Mouse (Mus musculus): ENCODE data around the gene Dtd2.
A peak's percentile ranks its signal among the peaks of the same experiment; 100 is the strongest.

- no peak for TF ChIP-seq POLR2A (IDR thresholded peaks at IDR 0.05; ENCODE audit: control insufficient read depth in 1 of 2, insufficient read depth in 1 of 2, low read depth in 1 of 2, low read length in 2 of 2, poor library complexity in 1 of 2)
- no peak for TF ChIP-seq CTCF (IDR thresholded peaks at IDR 0.05 in 2 of 3, conservative IDR thresholded peaks at IDR 0.05 in 1 of 3; ENCODE audit: control insufficient read depth in 1 of 3, insufficient read depth in 1 of 3, low read depth in 2 of 3, low read length in 3 of 3, poor library complexity in 1 of 3, severe bottlenecking in 1 of 3)
- TF ChIP-seq GABPA (IDR thresholded peaks at IDR 0.05; ENCODE audit: low read depth, low read length): no peak
- no peak for TF ChIP-seq NELFE (IDR thresholded peaks at IDR 0.05; ENCODE audit: low read depth, low read length)
- TF ChIP-seq GATA1 (IDR thresholded peaks at IDR 0.05; ENCODE audit: low read depth, low read length): peak; percentile 85
- no peak for TF ChIP-seq ZC3H11A (IDR thresholded peaks at IDR 0.05; ENCODE audit: low read depth, low read length)
- no peak for TF ChIP-seq ZNF384 (IDR thresholded peaks at IDR 0.05; ENCODE audit: low read depth, low read length)
- 0 out of 2 replicates have a peak, but pooled peaks have one; percentile 36 for TF ChIP-seq TCF12 (IDR thresholded peaks at IDR 0.05; ENCODE audit: low read depth, low read length)
Observed at GRCm38 (mm10) chr12:52046371-52046770, 40.1 kb upstream of the Dtd2 start.

Data from MEL (cell line).